Mouse (Mus musculus) forebrain, postnatal 0 days (tissue): ENCODE measurements around the gene Polr1b. TPM values are rescaled to one million over a fixed set of nuclear protein-coding genes. Genes with fewer than 3 reads are reported as not detected.

Experiments used
- ATAC-seq: fragments of 200-750 bp; cut with Nextera tagmentation; 2 replicates; pipeline ENCODE4 v1.8.0; 2017; ENCODE audit warnings: mild to moderate bottlenecking, moderate library complexity
- DNase-seq: peaks from one replicate; pipeline ENCODE4 v3.0.0-alpha.2; 2015
- H3K27ac ChIP-seq: fragments of 300-500 bp; sonication (generic); 2 replicates; pipeline ENCODE4 v1.5.1; 2014; ENCODE audit warnings: low read depth, mild to moderate bottlenecking, antibody characterized with exemption, low read length, moderate library complexity, mixed read lengths
- H3K27me3 ChIP-seq: fragments of 300-500 bp; sonication (generic); 2 replicates; pipeline ENCODE4 v1.6.1; 2014; ENCODE audit warnings: mild to moderate bottlenecking, low read length, mixed read lengths; ENCODE audit not compliant: insufficient read depth
- H3K36me3 ChIP-seq: fragments of 300-500 bp; sonication (generic); 2 replicates; pipeline ENCODE4 v1.6.1; 2014; ENCODE audit warnings: mild to moderate bottlenecking, moderate library complexity; ENCODE audit not compliant: insufficient read depth
- H3K4me1 ChIP-seq: fragments of 300-500 bp; sonication (generic); 2 replicates; pipeline ENCODE4 v1.6.1; 2014; ENCODE audit warnings: antibody characterized with exemption; ENCODE audit not compliant: insufficient read depth
- H3K4me2 ChIP-seq: fragments of 300-500 bp; sonication (generic); 2 replicates; pipeline ENCODE4 v1.6.1; 2014; ENCODE audit warnings: low read depth, mild to moderate bottlenecking, moderate library complexity
- H3K4me3 ChIP-seq: fragments of 300-500 bp; sonication (generic); 2 replicates; pipeline ENCODE4 v1.5.1; 2014; ENCODE audit warnings: low read depth, low read length, mixed read lengths
- H3K9ac ChIP-seq: fragments of 300-500 bp; sonication (generic); 2 replicates; pipeline ENCODE4 v1.6.1; 2014; ENCODE audit warnings: mild to moderate bottlenecking
- H3K9me3 ChIP-seq: fragments of 300-500 bp; sonication (generic); 2 replicates; pipeline ENCODE4 v1.6.1; 2016; ENCODE audit warnings: low read length
- CTCF ChIP-seq: sonication (generic); IDR thresholded peaks from 2 replicates; pipeline ENCODE4 v1.5.1; 2016; ENCODE audit warnings: antibody characterized with exemption, control low read depth, low read depth
- WGBS: fragments of 180-500 bp; shearing (Covaris S2); extraction: QIAGEN DNeasy Blood & Tissue Kit; methylation state at CpG from one replicate; pipeline ENCODE4 v1.1.7; 2014; 5-methylcytosine and 5-hydroxymethylcytosine counted together
- polyA plus RNA-seq: library from polyadenylated mRNA; unstranded; fragments of >200 nt; fragmentation: Nextera tagmentation; extraction: Ambion mirVana; gene quantifications from 2 replicates; pipeline ENCODE4 v1.2.1, GENCODE M21; 2015
- total RNA-seq: library from RNA; depleted of rRNA; stranded (reverse); fragments of >200 nt; gene quantifications from 2 replicates; pipeline ENCODE4 v1.2.3, GENCODE M21; 2014; rRNA removed

The Polr1b gene
- total RNA-seq (24.9 and 25.5 TPM in 2 replicates), polyA plus RNA-seq (9.5 and 12.0 TPM in 2 replicates)

- H3K9me3 ChIP-seq: no peaks in the 10 kb centered on the region
- ATAC-seq: peak; percentile 99
- H3K4me1 ChIP-seq: peaks cover 4% of the 10 kb centered on the region; the same call in 1 of the 2 replicates
- H3K36me3 ChIP-seq: peaks cover 18% of the 10 kb centered on the region; the same call in 1 of the 2 replicates
- no peak within 1 kb of the TSS for H3K27ac ChIP-seq
- H3K4me2 ChIP-seq: peak within 1 kb of the TSS; percentile 75
- H3K4me3 ChIP-seq: peak within 1 kb of the TSS; percentile 65
- WGBS: under 1% methylated on average over 35 of the region's 35 CpGs
- H3K9ac ChIP-seq: peak within 1 kb of the TSS; percentile 52
- H3K27me3 ChIP-seq: no peaks in the 10 kb centered on the region
- TF ChIP-seq CTCF: no peak
- peak; percentile 90 for DNase-seq
Measured at GRCm38 (mm10) chr2:129100784-129101310, at the start of gene Polr1b. Polr1b (plus strand) TSS chr2:129100995.

- Histone ChIP-seq H3K27me3 (no peaks in the 10 kb centered on the region), H3K27ac (no peak overlapping the region), H3K36me3 (no peaks in the 10 kb centered on the region), H3K4me1 (no peaks in the 10 kb centered on the region), H3K9me3 (0 out of 2 replicates have a peak, but pooled peaks cover 3% of the 10 kb centered on the region), H3K4me2 (no peak overlapping the region), H3K4me3 (no peak overlapping the region), H3K9ac (no peak overlapping the region)
- ATAC-seq (no peak), DNase-seq (no peak)
- TF ChIP-seq CTCF: no peak
- 74% methylated on average over 4 of the region's 4 CpGs for WGBS
Measured at GRCm38 (mm10) chr2:129052451-129052983, 48.3 kb upstream of the Polr1b start.

- H3K36me3 ChIP-seq: no peaks in the 10 kb centered on the region
- DNase-seq: no peak
- H3K27ac ChIP-seq: no peak overlapping the region
- no peaks in the 10 kb centered on the region for H3K4me1 ChIP-seq
- TF ChIP-seq CTCF: no peak
- WGBS: 91% methylated on average over 6 of the region's 6 CpGs
- ATAC-seq: no peak
- no peaks in the 10 kb centered on the region for H3K27me3 ChIP-seq
- no peak overlapping the region for H3K4me3 ChIP-seq
- 0 out of 2 replicates have a peak, but pooled peaks cover 3% of the 10 kb centered on the region for H3K9me3 ChIP-seq
- no peak overlapping the region for H3K4me2 ChIP-seq
- no peak overlapping the region for H3K9ac ChIP-seq
Measured at GRCm38 (mm10) chr2:129055741-129056140, 45.1 kb upstream of the Polr1b start.

- ATAC-seq (peak; percentile 59), DNase-seq (peak; percentile 16)
- Histone ChIP-seq H3K4me2 (no peak overlapping the region), H3K9ac (no peak overlapping the region), H3K4me1 (no peaks in the 10 kb centered on the region), H3K27ac (no peak overlapping the region), H3K36me3 (no peaks in the 10 kb centered on the region), H3K4me3 (no peak overlapping the region), H3K27me3 (no peaks in the 10 kb centered on the region), H3K9me3 (0 out of 2 replicates have a peak, but pooled peaks cover 3% of the 10 kb centered on the region)
- WGBS: 44% methylated on average over 9 of the region's 9 CpGs
- TF ChIP-seq CTCF: peak; percentile 53
Measured at GRCm38 (mm10) chr2:129056597-129056996, 44.2 kb upstream of the Polr1b start.

- Histone ChIP-seq H3K27me3 (no peaks in the 10 kb centered on the region), H3K9ac (no peak overlapping the region), H3K9me3 (0 out of 2 replicates have a peak, but pooled peaks cover 3% of the 10 kb centered on the region), H3K4me1 (no peaks in the 10 kb centered on the region), H3K4me3 (no peak overlapping the region), H3K36me3 (no peaks in the 10 kb centered on the region), H3K4me2 (no peak overlapping the region), H3K27ac (no peak overlapping the region)
- no peak for TF ChIP-seq CTCF
- ATAC-seq: no peak
- DNase-seq: no peak
- WGBS: 92% methylated on average over 8 of the region's 8 CpGs
Measured at GRCm38 (mm10) chr2:129057256-129057655, 43.5 kb upstream of the Polr1b start.

GRCm38 (mm10) chr2:129057920-129058361 lies 42.9 kb upstream of the Polr1b start:
- H3K36me3 ChIP-seq: no peaks in the 10 kb centered on the region
- DNase-seq: no peak
- H3K9me3 ChIP-seq: 0 out of 2 replicates have a peak, but pooled peaks cover 3% of the 10 kb centered on the region
- no peaks in the 10 kb centered on the region for H3K27me3 ChIP-seq
- no peaks in the 10 kb centered on the region for H3K4me1 ChIP-seq
- no peak overlapping the region for H3K4me3 ChIP-seq
- ATAC-seq: no peak
- no peak for TF ChIP-seq CTCF
- H3K4me2 ChIP-seq: no peak overlapping the region
- H3K27ac ChIP-seq: no peak overlapping the region
- no peak overlapping the region for H3K9ac ChIP-seq
- WGBS: 90% methylated on average over 6 of the region's 6 CpGs

GRCm38 (mm10) chr2:129061456-129062059 lies 39.2 kb upstream of the Polr1b start:
- ATAC-seq: no peak
- 80% methylated on average over 10 of the region's 10 CpGs for WGBS
- no peaks in the 10 kb centered on the region for H3K4me1 ChIP-seq
- no peak overlapping the region for H3K4me2 ChIP-seq
- no peaks in the 10 kb centered on the region for H3K27me3 ChIP-seq
- no peak for DNase-seq
- TF ChIP-seq CTCF: no peak
- no peaks in the 10 kb centered on the region for H3K36me3 ChIP-seq
- no peak overlapping the region for H3K4me3 ChIP-seq
- H3K9me3 ChIP-seq: no peaks in the 10 kb centered on the region
- H3K9ac ChIP-seq: no peak overlapping the region
- H3K27ac ChIP-seq: no peak overlapping the region
